Mouse (Mus musculus) E14TG2a.4 (cell line): Measurements from ENCODE around the gene Cldn2.

Experiments used
- CTCF ChIP-seq: conservative IDR thresholded peaks from 2 replicates; pipeline ENCODE4 v1.5.1; 2014; ENCODE audit warnings: low read length
- NANOG ChIP-seq: IDR thresholded peaks from 2 replicates; pipeline ENCODE4 v1.6.1; 2014; ENCODE audit warnings: borderline replicate concordance, low read length, mixed read lengths

DNA sequence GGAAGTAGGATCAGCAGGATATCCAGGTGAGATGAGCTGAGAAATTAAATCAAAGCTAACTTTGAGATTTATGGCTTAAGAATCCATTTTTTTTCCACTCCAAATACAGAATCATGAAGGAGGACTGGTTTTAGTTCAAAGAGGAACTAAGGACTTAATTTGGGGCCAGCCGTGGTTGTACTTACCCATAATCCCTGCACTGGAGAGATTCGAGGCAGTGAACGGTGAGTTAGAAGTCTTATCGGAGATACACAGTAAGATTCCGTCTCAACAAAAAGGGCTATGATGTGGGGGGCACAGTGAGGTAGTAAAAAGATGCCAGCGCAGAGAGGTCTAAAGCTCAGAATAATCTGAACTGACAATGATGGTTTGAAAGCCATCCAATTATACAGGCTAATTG is 4.6 kb upstream of the Cldn2 start:
- TF ChIP-seq CTCF (no peak), NANOG (no peak)
